Mouse (Mus musculus) activated CD4-positive, CD25-positive, alpha-beta regulatory T cell, adult 4 months (primary cell): ENCODE results near the gene Sumo1. TPM values are rescaled to one million over a fixed set of nuclear protein-coding genes. Genes with fewer than 3 reads are reported as not detected.
"Not testable (repeated sequence)": the region's sequence is repeated elsewhere in the genome, so short reads cannot be mapped to it uniquely, and the experiment has no call there.

Experiments used
- ATAC-seq: one replicate; pipeline ENCODE4 v1.8.0; 2017
- polyA plus RNA-seq, 2 experiments: library from polyadenylated mRNA; unstranded; fragments of 100-300 nt; shearing (Covaris generic); gene quantifications; one replicate each; pipeline ENCODE4 v1.2.1; 2017

Sumo1 gene
- polyA plus RNA-seq: 100 to 1,000 TPM; 504 to 528 TPM

GRCm38 (mm10) chr1:59670641-59671168 is at the start of gene Sumo1:
TSS of gene Sumo1 (minus strand) at chr1:59670834.
- ATAC-seq: peak; percentile 87

- no peak for ATAC-seq
These were observed 49.3 kb upstream of the Sumo1 start for GRCm38 (mm10) chr1:59719900-59720299.

- no peak for ATAC-seq
These were observed 31.1 kb upstream of the Sumo1 start for GRCm38 (mm10) chr1:59701766-59702165.

- ATAC-seq: no peak
These were observed 27.6 kb upstream of the Sumo1 start for GRCm38 (mm10) chr1:59698207-59698606.

- ATAC-seq: no peak
These were observed 27.1 kb upstream of the Sumo1 start for GRCm38 (mm10) chr1:59697751-59698150.

GRCm38 (mm10) chr1:59690467-59690866 is 19.8 kb upstream of the Sumo1 start:
- no peak for ATAC-seq

- ATAC-seq: no peak
These were observed 16.9 kb upstream of the Sumo1 start for GRCm38 (mm10) chr1:59687493-59687892.

- ATAC-seq: peak; percentile 99
These were observed 14.5 kb upstream of the Sumo1 start, which contains the start of gene Nop58 for GRCm38 (mm10) chr1:59684819-59685755. TSS of gene Nop58 (plus strand) at chr1:59684971.

GRCm38 (mm10) chr1:59683926-59684818 is 13.5 kb upstream of the Sumo1 start:
- peak; percentile 8 for ATAC-seq

- no peak for ATAC-seq
These were observed 3.0 kb upstream of the Sumo1 start for GRCm38 (mm10) chr1:59673661-59674060.

- ATAC-seq: peak; percentile 29
These were observed 538 bp downstream of the Sumo1 start for GRCm38 (mm10) chr1:59669962-59670630.

- ATAC-seq: no peak
These were observed 1.8 kb downstream of the Sumo1 start for GRCm38 (mm10) chr1:59668871-59669270.

GRCm38 (mm10) chr1:59663456-59664135 is 7.0 kb downstream of the Sumo1 start:
- ATAC-seq: no peak

- no peak for ATAC-seq
These were observed 14.1 kb downstream of the Sumo1 start for GRCm38 (mm10) chr1:59656244-59657171.

- no peak for ATAC-seq
These were observed 17.3 kb downstream of the Sumo1 start for GRCm38 (mm10) chr1:59653243-59653911.

- ATAC-seq: no peak
These were observed 19.3 kb downstream of the Sumo1 start for GRCm38 (mm10) chr1:59651201-59651819.

- ATAC-seq: not testable (repeated sequence)
These were observed 24.1 kb downstream of the Sumo1 start for GRCm38 (mm10) chr1:59646502-59646901.

GRCm38 (mm10) chr1:59642488-59642887 is 28.1 kb downstream of the Sumo1 start:
- no peak for ATAC-seq

- ATAC-seq: no peak
These were observed 32.3 kb downstream of the Sumo1 start for GRCm38 (mm10) chr1:59638371-59638770.
